Mouse (Mus musculus) CD4-positive naive resting alpha-beta T cell, adult 57 days (primary cell): ENCODE data around the gene Btbd35f24. TPM values are rescaled to one million over a fixed set of nuclear protein-coding genes. Genes with fewer than 3 reads are reported as not detected.

ENCODE experiments used
- total RNA-seq: library from RNA; stranded (reverse); gene quantifications from one replicate; pipeline ENCODE4 v1.2.4, GENCODE M21; 2023

Gene Btbd35f24
- not detected for total RNA-seq

DNA sequence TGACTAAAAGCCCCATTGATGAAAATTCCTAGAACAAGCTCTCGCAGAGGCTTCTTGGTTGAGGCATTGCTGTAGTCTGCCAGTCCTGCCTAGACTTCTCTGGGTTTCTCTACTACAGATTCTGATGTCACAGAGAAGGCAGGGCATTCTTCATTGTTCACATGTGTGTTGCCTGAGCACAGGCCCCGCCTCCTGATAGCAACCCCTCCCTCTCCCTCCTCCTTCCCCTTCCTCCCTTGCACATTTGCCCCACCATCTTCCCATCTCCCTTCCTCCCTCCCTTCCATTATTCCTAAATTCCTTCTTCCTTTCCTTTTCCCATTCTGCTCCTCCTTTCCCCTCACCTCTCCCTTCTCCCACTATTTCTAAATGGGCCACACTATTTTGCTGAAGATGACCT, at the start of gene Btbd35f24:
TSS of gene Btbd35f24 (minus strand) at position 101 of the 400 bp plus-strand sequence.

Other genes starting within 250 kb of the Btbd35f24 start
- not detected for gene Btbd35f23, start 119.0 kb downstream of the Btbd35f24 start, total RNA-seq
- not detected for gene Btbd35f11, start 247.9 kb upstream of the Btbd35f24 start, total RNA-seq